Mouse (Mus musculus) thymus, postnatal 14 days (tissue): ENCODE results near the gene Kif24.
A peak's percentile ranks its signal among the peaks of the same experiment; 100 is the strongest.

Experiments
- DNase-seq: peaks from one replicate; pipeline ENCODE4 v3.0.0; 2021

Kif24 gene

DNA sequence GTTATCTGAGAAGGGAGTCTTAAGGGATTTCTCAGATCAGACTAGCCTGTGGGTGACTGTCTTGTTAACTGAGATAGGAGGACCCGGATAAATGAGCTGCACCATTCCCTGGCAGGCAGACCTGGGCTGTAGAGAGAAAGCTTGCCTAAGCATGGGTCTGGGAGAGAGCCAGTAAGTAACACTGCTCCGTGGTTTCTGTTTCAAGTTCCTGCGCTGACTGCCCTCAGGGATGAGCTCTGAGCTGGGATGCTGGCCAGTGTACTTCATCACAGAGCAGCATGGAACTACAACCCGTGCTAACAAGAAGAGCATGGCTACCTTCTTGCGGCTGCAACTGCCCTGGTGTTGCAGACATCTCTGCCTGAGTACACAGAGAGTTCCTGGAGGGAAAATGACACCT, 64.8 kb downstream of the Kif24 start:
- DNase-seq: no peak

DNA sequence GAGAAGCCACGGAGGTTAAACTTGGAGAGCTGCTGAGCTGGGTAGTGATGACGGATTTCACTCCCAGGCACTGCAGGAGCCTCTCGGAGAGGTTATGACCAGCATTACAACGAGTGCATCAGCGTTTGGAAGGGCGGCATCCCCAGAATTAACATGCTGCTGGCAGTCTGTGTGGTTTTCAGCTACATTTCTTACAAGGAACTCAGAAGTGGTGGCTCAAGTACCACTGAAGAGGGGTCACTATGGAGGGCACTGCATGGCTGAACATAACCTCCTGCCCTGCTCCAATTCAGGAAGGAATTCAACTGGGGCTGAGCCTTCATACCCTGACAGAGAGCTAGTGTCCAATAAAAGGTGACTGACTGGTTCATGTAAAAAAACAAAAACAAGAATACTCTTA, 66.3 kb downstream of the Kif24 start:
- DNase-seq: no peak

DNA sequence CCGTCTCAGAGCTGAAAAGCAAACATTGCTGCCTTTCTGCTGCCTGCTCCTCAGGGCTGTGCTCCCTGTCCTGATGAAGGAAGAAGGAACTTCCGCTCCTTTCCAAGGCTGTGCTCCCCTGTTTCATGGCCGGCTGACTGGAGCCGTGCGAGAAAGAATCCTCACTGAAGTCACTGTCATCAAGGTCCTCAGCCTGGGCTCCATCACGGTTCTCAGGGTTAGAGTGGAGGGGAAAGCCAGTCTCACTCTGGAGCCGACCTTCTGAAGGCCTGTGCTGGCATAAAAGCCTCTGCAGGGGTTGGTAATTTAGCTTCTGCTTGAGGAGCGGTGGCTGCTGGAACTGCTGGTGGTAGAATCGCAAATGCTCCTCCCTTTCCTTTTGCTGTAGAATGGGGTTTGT, 70.0 kb downstream of the Kif24 start:
- no peak for DNase-seq

DNA sequence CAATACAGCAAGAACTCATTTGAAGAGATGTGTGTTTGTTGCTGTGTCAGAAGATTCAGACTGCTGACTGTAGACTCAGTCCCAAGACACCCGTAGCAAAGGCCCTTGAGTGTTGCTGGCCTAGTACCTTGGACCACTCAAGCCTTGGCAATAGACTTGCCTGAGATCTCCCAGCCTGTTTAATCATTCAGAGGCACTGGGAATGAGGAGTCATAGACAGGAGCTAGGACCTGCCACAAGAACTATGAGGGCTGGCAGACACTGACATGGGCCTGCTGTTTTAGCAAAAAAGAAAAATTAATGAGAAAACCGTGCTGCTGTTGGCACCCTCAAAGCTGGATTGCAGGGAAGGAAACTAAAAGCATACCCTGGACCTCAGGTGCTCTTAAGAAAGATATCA, 73.7 kb downstream of the Kif24 start:
- DNase-seq: no peak

DNA sequence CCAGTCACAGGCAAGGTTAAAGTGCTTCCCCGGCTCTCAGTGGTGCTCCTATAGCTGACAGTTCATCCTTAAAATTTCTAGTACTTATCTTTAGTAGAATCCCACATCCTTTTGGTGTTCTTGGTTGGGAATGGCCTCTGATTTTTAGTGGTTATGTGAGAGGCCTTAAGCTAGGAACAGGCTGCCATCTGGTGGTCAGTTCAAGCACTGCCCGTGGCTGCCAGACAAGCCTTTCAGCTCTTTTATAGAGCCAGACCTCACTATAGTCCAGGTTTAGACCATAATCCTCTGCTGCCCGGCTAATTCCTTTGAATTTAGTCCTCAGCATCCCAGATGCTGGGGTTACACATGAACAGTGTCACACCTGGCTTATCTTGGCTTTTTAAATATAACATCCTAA, 74.6 kb downstream of the Kif24 start:
- peak; percentile 71 for DNase-seq

DNA sequence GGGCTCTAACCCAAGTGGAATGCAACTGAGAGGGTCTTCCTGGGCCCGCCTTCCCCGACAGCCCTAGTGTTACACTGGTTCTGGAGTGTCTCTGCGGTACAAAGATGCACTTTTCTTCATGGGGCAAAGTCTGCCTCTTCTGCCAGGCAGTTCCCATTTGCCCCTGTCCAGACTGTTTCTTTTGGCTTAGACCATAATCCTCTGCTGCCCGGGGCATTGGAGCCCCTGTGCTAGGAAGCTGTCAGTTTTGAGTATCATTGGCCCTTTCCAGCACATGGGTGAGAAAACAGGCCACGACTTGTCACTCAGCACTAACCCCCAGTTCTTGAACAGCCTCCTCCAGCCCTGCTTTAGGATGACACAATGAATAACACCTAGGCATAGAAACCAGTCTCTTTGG, 75.4 kb downstream of the Kif24 start:
- no peak for DNase-seq

DNA sequence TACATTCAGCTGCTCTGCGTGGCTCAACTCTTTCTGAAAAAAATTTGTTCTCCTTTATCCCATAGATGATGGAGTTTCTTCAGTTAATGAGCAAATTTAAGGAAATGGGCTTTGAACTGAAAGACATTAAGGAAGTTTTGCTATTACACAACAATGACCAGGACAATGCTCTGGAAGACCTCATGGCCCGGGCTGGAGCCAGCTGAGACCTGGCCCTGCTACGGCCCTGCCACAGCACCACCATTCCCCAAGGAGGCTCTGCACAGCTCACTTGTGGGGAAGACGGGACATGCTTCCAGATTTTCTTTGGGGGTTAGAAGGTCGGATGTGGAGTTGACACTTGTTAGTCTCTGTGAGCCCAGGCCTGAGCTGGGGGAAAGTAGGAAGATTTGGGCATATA, 76.1 kb downstream of the Kif24 start:
- DNase-seq: no peak

DNA sequence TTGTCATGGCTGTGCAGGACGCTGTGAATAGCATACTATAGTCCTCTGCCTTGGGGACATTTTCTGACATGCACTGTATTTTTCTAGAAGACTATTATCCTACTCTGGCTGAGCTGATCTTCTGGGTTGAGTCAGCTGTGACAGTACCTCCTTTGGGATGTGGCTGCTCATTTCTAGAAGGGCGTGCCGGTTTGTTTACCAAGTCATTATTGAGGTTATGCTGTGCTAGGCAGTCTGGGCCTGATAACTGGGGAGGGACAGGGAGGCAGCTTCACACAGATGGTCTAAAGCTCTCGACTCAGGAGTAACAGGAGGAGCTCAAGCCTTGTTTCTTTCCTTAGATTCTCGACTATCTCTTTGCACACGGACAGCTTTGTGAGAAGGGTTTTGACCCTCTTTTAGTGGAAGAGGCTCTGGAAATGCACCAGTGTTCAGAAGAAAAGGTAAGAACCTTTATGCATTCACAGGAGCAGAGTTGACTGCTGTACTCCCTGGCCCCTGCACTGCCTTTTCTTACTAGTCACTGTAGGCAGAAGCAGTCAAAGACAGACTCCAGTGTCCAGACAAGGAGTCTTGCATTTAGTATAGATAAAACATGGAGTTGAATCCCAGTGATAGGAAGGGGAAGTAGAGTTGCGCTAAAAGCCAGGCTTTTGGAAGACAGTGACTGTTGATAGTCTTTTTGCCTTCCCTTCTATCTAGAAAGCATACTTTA, 76.8 kb downstream of the Kif24 start:
- no peak for DNase-seq

DNA sequence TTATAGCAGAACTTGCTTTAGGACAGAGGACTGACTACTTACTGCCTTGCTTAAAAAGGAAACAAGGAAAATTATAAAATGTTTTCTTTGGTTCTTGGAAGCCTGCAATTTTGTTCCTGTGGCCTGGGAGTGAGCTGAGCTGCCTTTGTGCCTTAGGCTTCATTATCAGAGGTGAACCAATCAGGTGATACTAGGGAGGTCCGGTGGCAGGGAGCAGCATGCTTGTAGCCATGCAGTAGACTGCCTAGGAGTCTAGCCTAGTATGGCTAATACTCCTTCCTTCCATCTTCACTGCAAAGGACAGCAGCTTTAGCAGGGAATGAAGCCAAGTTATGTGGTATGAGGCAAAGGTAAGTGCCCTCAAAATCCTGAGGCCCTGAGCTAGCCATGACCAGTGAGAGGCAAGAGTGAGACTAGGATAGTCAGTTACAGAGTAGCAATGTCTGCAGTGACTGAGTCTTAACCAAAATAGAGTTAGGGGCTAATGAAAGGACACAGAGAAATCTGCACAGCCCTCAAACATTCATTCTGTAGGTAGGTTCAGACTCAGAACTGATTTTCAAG, 78.2 kb downstream of the Kif24 start:
- no peak for DNase-seq

DNA sequence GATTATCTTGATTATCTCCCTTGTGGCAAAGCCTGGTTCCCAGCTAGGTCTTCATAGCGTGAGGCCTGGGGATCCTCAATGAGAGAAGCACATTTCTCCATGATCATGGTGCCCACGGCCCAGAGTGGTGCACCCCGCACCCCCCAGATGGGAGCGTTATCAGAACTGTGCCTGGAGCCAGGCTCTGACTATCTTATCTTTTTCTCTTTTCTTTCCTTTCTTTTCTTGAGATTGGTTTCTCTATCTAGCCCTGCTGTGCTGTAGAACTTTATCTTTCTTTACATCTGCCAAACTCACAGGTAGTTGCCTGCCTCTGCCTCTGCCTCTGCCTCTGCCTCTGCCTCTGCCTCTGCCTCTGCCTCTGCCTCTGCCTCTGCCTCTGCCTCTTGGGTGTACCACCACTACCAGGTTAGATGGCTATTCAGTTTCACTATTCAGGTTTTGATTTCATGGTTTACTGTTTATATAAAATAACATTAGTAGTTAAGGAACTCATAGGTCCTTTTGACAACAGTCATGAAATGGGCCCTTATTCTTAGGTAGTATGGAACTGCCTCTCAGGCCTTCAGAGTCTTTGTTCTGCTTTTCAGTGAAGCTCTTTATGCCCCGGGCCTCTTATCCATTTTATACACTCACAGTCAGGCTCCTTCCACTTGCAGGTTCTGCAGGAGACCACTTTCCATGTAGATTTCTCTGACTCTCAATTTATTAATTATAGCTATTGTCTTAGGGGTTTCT, 83.3 kb downstream of the Kif24 start:
- DNase-seq: no peak

DNA sequence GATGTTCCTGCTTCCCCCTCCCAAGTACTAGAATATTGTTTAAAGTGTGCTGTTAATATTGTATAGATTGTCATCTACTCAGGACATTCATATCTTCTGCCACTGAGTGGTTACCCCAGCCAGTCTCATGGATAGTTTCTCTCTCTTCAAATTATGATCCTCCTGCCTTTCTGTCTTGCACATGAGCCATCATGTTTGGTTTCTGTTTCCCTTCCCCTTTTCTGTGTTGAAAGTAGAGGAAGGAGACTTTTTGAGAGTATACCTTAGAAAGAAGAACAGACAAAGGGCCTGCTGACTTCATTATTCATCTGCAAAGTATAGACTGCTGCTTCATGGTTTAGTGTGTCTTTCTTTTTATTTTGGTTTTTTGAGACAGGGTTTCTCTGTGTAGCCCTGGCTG, 87.1 kb downstream of the Kif24 start:
- DNase-seq: no peak

DNA sequence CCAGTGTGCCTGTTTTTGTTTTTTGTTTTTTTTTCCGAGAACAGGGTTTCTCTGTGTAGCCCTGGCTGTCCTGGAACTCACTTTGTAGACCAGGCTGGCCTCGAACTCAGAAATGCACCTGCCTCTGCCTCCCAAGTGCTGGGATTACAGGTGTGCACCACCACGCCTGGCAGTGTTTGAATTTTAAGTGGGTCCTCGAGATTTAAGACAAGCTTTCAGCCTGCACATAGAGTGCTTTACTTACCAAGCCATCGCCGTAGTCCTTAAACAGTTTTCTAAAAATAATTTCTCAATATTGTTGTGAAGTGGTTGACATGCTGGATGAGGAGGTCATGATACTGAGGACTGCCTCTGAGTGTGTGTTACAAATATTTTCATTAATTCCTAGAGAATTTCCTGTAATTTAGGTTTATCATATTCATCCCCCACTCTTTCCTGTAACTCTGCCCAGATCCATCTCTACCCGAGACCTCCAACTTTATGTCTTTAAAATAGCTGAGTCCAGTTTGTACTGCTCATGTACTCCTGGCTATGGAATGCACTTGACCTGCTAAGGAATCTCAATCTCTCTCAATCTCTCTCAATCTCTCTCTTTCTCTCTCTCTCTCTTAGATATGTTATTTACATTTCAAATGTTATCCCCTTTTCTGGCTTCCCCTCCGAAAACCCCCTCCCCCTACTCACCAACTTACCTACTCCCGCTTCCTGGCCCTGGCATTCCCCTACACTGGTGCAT, 94.8 kb downstream of the Kif24 start:
- DNase-seq: no peak

DNA sequence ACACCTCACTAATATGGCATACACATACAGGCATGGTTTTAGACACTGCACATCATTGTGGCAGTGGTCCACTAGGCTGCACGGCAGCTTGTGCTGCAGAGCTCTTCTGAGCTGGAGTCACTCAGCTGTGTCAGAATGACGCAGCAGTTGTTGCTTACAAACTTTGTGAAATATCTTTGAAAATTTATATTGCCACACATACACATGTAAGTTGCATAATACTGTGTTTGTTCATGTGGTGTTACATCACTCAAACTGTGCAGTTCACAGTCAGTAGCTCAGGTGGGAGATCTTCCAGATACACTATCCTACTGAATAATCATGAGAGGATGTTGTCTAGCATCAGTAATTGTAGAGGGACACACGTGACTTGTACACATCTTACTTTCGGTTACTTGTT, 96.5 kb downstream of the Kif24 start:
- no peak for DNase-seq

DNA sequence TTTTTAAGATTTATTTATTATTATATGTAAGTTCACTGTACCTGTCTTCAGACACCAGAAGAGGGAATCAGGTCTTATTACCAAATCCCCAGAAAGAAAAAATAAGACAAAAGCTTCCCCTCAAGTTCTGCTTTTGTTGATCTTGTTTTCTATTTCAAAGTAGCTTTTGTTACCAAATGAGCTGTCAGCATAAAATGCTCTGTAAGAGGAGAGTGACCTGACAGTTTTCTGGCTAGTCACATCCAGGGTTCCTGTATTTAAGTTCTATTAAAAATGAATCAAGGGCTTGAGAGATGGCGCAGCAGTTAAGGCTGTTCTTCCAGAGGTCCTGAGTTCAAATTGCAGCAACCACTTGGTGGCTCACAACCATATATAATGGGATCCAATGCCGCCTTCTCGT, 103.6 kb downstream of the Kif24 start:
- no peak for DNase-seq

DNA sequence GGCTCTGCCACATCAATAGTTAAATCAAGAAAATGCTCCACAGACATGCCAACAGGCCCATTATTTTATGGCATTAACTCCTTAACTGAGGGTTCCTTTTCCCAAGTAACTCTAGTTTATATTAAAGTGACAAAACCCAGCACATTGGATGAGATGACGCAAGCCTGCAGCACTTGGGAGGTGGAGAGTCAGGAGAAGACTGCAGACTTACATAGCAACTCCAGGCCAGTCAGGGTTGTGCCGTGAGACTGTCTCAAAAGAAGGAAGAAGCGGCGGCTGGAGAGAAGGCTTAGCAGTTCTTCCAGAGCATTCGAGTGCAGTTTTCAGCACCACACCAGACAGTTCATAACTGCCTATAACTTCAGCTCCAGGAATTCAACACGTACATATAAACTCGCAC, 105.3 kb downstream of the Kif24 start:
- DNase-seq: no peak

DNA sequence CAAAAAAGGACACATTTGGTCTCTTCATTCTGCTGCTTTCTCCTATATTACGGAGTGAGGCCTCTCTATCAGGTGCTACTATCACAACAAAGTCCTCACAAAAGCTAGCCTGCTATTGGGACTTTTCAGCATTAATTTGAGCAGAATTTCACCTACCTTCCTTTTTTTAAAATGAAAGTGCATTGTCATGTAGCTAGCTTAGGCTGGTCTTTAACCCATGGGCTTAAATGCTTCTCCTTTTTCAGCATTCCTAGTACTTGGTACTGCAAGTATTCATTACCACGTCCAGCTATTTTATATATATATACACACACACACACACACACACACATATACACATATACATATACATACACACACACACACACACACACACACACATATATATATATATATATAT, 106.0 kb downstream of the Kif24 start:
- no peak for DNase-seq

DNA sequence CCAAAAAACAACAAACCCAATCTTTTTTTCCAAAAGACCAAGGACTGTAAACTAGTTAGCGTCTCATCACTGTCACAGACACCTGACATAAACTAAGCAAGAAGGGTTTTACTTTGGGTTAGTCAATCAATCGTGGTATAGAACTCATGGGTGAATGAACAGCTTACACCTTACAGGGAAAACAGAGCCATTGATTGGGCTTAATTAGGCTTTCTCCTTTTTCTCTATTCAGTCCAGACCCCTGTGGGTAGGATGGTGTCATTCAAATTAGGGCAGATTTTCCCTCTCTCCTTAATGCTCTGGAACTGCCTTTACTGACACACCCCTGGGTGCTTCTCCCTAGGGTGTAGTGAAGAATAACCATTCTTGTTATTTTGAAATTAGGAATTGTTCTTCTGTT, 107.5 kb downstream of the Kif24 start:
- DNase-seq: no peak

DNA sequence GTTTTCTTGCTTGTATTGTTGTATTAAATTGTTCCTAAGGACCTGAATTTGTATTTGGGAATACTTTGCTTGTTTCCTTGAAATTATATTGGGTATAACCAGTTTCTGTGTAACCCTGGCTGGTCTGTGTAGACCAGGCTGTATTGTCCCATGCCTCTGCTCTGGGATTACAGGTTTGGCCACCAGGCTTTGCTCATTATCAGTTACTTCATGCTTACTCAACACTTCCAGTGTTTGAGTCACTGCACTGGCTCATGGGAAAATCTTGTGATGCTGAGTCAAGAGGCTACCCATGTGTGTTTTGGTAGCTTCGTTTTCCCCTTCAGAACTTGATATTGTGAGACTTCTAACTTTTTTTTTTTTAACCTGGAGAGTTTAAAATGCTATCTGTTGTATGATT, 111.4 kb downstream of the Kif24 start:
- no peak for DNase-seq

DNA sequence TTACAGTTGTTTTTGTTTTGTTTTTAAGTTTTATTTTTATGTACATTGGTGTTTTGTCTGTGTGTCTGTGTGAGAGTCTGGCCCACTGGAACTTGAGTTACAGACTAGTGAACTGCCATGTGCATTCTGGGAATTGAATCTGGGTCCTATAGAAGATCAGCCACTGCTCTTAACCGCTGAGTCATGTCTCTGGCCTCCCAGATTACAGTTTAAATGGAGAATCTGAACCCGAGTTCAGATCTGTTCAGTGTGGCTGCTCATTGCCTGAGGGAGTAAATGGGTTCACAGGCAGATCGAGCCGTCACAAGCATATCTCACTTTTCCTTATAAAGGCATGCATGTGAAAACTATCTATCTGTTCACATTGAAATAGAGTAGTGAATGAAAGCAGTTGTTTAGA, 111.9 kb downstream of the Kif24 start:
- DNase-seq: no peak

DNA sequence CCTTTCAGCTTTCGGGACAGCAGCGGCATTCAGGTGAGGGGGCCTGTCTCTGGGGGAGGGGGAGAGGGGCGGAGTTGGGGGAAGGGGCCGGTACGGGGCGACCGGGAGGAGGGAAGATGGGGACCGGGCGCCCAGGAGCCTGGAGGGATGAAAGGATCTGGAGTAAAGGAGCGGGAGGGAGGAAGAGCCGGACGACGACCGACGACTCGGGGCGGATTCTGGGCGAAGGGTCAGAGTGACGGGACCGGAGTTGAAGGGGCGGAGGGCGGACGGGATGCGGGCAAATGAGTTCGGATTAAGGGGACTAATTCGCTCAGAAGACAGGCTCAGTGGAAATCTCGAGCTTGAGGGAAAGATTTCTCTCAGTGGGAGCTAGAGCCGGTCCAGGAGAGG, 115.5 kb downstream of the Kif24 start:
- no peak for DNase-seq

DNA sequence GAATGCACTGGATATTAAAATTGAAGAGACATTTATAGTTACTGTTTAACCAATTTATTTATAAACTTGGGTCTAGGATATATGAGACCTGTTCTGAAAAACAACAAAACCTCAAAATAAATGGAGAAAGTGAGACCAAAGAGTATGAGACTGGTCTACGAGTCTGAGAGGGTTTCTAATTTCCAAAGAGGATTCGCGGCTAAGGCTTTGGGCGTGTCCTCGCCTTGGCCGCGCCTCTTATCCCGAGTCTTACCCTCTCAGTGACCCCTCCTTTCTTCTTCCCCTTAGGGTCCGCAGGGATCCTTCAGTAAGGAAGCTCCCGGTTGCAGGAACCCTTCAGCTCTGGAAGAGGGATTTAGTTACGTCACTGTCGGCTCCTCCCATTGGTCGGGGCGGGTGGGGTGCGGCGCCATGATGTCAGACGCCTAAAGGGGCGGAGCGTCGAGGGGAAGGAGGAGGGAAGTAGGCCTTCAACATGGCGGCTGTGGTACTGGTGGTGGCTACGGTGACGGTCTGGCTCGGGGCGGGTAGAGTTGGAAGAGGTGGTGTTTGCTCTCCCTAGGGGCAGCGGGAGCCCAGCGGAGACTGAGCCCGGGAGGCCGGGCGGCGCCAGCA, 116.0 kb downstream of the Kif24 start, which contains the start of gene Ubap1:
TSS of gene Ubap1 (plus strand) at position 413 of the 615 bp plus-strand sequence.
- peak; percentile 90 for DNase-seq

DNA sequence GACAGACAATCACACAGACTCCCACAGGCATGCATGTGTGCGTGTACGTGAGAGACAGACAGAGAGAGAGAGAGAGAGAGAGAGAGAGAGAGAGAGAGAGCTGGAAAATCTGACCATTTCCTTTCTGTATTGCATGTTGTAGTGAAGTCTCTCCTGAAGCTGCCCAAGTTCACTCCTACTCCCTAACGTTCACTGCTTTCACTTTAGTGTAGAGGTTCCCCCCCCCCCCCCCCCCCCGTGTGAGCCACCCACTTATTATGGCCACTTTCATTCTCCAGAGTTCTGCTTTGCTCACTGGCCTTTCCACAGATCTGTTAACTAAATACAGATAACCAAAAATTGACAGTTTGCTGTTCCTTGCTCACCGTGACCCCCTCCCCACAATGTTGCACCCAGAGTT, 116.8 kb downstream of the Kif24 start:
- DNase-seq: no peak

DNA sequence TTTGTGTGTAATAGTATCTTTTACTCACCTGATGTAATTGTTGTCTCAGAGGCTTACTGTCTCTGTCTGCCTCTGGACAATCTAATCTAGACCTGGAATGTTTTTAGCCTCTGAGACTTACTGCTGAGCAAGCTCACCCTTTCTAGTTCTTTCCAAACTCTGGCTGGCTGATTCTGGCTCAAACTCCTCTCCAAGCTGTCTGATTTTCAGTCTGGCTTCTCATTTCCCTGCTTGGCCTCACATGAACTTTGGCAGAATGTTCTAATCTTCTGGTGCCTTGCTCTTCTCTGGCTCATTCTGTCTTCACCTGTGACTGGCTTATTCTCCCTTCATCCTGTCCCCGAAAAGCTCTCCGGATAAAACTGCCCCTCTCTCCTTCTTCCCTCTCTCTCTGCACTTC, 118.7 kb downstream of the Kif24 start:
- no peak for DNase-seq
